Mouse (Mus musculus) G1E (cell line): ENCODE results near the gene Mpl. TPM values are rescaled to one million over a fixed set of nuclear protein-coding genes. Genes with fewer than 3 reads are reported as not detected.
A peak's percentile ranks its signal among the peaks of the same experiment; 100 is the strongest.

ENCODE experiments used
- ATAC-seq: 2 replicates; pipeline ENCODE4 v1.8.0; 2016; ENCODE audit warnings: mild to moderate bottlenecking; ENCODE audit not compliant: insufficient number of reproducible peaks, poor library complexity, low FRiP score, severe bottlenecking; ENCODE audit errors: extremely low read depth
- DNase-seq: peaks from one replicate; pipeline ENCODE4 v3.0.0; 2012; ENCODE audit warnings: low spot score
- H3K27me3 ChIP-seq: 2 replicates; pipeline ENCODE4 v1.6.1; 2012; ENCODE audit warnings: mild to moderate bottlenecking, low read length, inconsistent platforms; ENCODE audit not compliant: insufficient read depth
- H3K36me3 ChIP-seq: replicated peaks from 2 replicates; pipeline ENCODE3; 2012; ENCODE audit warnings: mild to moderate bottlenecking, inconsistent platforms
- H3K4me1 ChIP-seq: 2 replicates; pipeline ENCODE4 v1.6.1; 2012; ENCODE audit warnings: low read depth, low read length, inconsistent platforms, mixed read lengths; ENCODE audit not compliant: insufficient read depth
- H3K4me3 ChIP-seq: 2 replicates; pipeline ENCODE4 v1.5.1; 2012; ENCODE audit warnings: low read depth, mild to moderate bottlenecking, inconsistent platforms, low read length, moderate library complexity, mixed read lengths
- H3K9me3 ChIP-seq: replicated peaks from 2 replicates; pipeline ENCODE4 v1.6.1; 2012; ENCODE audit warnings: inconsistent platforms
- CTCF ChIP-seq: IDR thresholded peaks from 2 replicates; pipeline ENCODE4 v1.5.1; 2012; ENCODE audit warnings: low read depth, low read length, inconsistent platforms, mixed read lengths
- GATA1 ChIP-seq: IDR thresholded peaks from 2 replicates; pipeline ENCODE4 v1.6.1; 2012; ENCODE audit warnings: borderline replicate concordance, low read length, inconsistent platforms, mixed read lengths
- GATA2 ChIP-seq: IDR thresholded peaks from 2 replicates; pipeline ENCODE4 v1.6.1; 2012; ENCODE audit warnings: low read depth, low read length, inconsistent platforms, borderline replicate concordance
- POLR2AphosphoS5 ChIP-seq: IDR thresholded peaks from 2 replicates; pipeline ENCODE4 v1.6.1; 2012; ENCODE audit warnings: low read depth, low read length, inconsistent platforms; ENCODE audit not compliant: insufficient replicate concordance
- TAL1 ChIP-seq: conservative IDR thresholded peaks from 2 replicates; pipeline ENCODE4 v1.6.1; 2012; ENCODE audit warnings: low read depth, low read length, inconsistent platforms, mixed read lengths
- polyA plus RNA-seq: library from polyadenylated mRNA; stranded (reverse); fragments of >175 nt; gene quantifications from 2 replicates; pipeline ENCODE4 v1.2.3, GENCODE M21; 2012
- total RNA-seq, 2 experiments: library from RNA; stranded (forward) in 1 of 2; stranded (reverse) in 1 of 2; fragments of 200-1000 nt in 1 of 2; fragments of >200 nt in 1 of 2; fragmentation: Nextera tagmentation in 1 of 2; gene quantifications; 2 replicates each; pipeline ENCODE4 v1.2.3; 2014 to 2017

Gene Mpl
- total and polyA plus RNA-seq, 3 experiments, result 0.05 to 1.0 TPM; not detected in 1

- Histone ChIP-seq H3K4me3 (no peak overlapping the region), H3K36me3 (no peaks in the 10 kb centered on the region), H3K9me3 (no peaks in the 10 kb centered on the region), H3K4me1 (no peaks in the 10 kb centered on the region; the same call in 1 of the 2 replicates), H3K27me3 (peaks cover 64% of the 10 kb centered on the region)
- DNase-seq, result no peak
- TF ChIP-seq GATA1, result no peak
- no peak for TF ChIP-seq GATA2
- no peak for TF ChIP-seq CTCF
- no peak for TF ChIP-seq TAL1
- no peak for TF ChIP-seq POLR2AphosphoS5
- no peak for ATAC-seq
Measured at GRCm38 (mm10) chr4:118445781-118446414, 11.4 kb downstream of the Mpl start.

- H3K4me1 ChIP-seq, result no peaks in the 10 kb centered on the region; the same call in 1 of the 2 replicates
- no peak for ATAC-seq
- H3K36me3 ChIP-seq, result no peaks in the 10 kb centered on the region
- no peak for DNase-seq
- H3K27me3 ChIP-seq, result peaks cover 60% of the 10 kb centered on the region
- no peak overlapping the region for H3K4me3 ChIP-seq
- TF ChIP-seq TAL1 (no peak), GATA1 (no peak), CTCF (no peak), GATA2 (no peak)
- H3K9me3 ChIP-seq, result no peaks in the 10 kb centered on the region
Measured at GRCm38 (mm10) chr4:118445088-118445487, 12.2 kb downstream of the Mpl start.

DNA sequence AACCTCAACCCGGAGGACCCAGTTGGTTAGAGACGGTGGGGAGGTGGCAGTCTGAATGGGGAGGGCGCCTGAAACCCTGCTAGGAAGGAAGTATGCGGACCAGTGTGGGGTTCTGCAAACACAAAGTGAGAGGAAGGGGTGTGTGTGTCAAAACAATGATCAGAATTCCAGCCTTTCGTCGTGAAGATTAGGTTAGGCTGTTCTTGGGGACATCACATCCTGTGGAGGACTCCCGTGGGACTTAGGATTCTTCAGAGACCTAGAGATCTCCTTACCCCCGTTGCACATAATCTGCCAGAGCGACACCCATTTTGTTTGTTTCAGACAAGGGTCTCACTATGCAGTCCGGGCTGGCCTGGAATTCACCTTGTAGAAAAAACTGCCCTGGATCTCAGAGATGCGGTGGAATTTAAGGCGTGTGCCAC lies 19.5 kb downstream of the Mpl start:
- Histone ChIP-seq H3K27me3 (peaks cover 15% of the 10 kb centered on the region; the same call in 1 of the 2 replicates), H3K36me3 (peaks cover 36% of the 10 kb centered on the region), H3K4me3 (peak overlapping the region; percentile 93), H3K4me1 (peaks cover 46% of the 10 kb centered on the region), H3K9me3 (no peaks in the 10 kb centered on the region)
- TF ChIP-seq CTCF (no peak), POLR2AphosphoS5 (no peak), GATA1 (no peak), TAL1 (no peak), GATA2 (no peak)
- DNase-seq, result peak; percentile 52
- no peak for ATAC-seq

DNA sequence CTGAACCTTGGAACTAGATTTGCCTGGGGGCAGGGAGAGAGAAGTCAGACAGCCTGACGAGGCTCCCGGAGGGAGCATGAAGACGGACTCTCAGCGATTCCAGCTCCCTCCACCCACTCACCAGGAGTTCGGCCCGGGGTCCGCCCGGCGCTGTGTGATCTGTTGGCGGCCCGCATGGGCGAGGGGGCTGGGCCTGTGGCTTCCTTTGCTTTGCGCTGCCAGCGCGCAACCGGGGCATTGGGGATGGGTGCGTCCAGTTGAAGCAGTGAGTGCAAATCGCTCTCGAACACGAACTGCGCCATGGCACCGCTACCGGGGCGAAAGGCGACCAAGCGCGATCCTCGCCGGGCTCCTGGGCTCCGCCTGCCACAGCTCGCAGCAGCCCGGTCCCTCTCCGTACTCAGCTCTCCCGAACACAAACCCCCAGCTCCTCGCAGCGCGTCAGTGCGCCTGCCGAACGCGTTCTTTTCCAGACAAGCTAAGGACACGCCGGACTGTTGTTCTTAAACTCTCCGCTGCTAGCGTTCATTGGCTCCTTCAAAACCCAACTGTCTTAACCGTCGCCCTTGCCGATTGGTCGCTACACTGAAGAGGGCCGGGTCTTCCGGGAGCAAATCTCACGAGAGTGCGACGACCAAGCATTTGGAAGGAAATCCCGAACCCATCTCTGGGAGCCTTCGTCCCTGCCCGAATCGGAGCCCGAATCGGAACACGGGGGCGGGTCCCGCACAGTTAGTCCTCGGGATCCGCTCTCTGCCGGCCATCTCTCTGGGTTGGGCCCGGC lies 20.3 kb downstream of the Mpl start, which contains the start of gene Cdc20:
Cdc20 (minus strand) TSS at position 533 of the 784 bp plus-strand sequence.
- peak; percentile 94 for DNase-seq
- Histone ChIP-seq H3K4me1 (peaks cover 54% of the 10 kb centered on the region), H3K27me3 (peaks cover 10% of the 10 kb centered on the region; the same call in 1 of the 2 replicates), H3K4me3 (peak within 1 kb of the TSS; percentile 93), H3K36me3 (peaks cover 45% of the 10 kb centered on the region), H3K9me3 (no peaks in the 10 kb centered on the region)
- TF ChIP-seq TAL1, result no peak
- no peak for TF ChIP-seq GATA1
- TF ChIP-seq CTCF, result no peak
- TF ChIP-seq POLR2AphosphoS5, result 0 out of 2 replicates have a peak, but pooled peaks have one; percentile 68
- TF ChIP-seq GATA2, result no peak
- ATAC-seq, result peak; percentile 92

GRCm38 (mm10) chr4:118432332-118432731 lies 25.0 kb downstream of the Mpl start:
- DNase-seq (no peak), ATAC-seq (no peak)
- Histone ChIP-seq H3K9me3 (no peaks in the 10 kb centered on the region), H3K27me3 (no peaks in the 10 kb centered on the region), H3K36me3 (peaks cover 79% of the 10 kb centered on the region), H3K4me3 (peak overlapping the region; percentile 40; the same call in 1 of the 2 replicates), H3K4me1 (peaks cover 84% of the 10 kb centered on the region)
- TF ChIP-seq GATA2, result no peak
- no peak for TF ChIP-seq TAL1
- TF ChIP-seq POLR2AphosphoS5, result no peak
- no peak for TF ChIP-seq CTCF
- TF ChIP-seq GATA1, result no peak

GRCm38 (mm10) chr4:118429215-118429895 lies 28.0 kb downstream of the Mpl start:
- no peaks in the 10 kb centered on the region for H3K27me3 ChIP-seq
- TF ChIP-seq POLR2AphosphoS5, result no peak
- no peaks in the 10 kb centered on the region for H3K9me3 ChIP-seq
- peak overlapping the region; percentile 98 for H3K4me3 ChIP-seq
- ATAC-seq, result no peak
- DNase-seq, result peak; percentile 60
- H3K4me1 ChIP-seq, result peaks cover 92% of the 10 kb centered on the region
- H3K36me3 ChIP-seq, result peaks cover 58% of the 10 kb centered on the region
